Mouse (Mus musculus): Measurements from ENCODE around the gene Grm8.

GRCm38 (mm10) chr6:27967037-27967436, 167.9 kb downstream of the Grm8 start:
- TF ChIP-seq CHD2 (IDR thresholded peaks at IDR 0.05; ENCODE audit: low read depth, low read length): no peak
- TF ChIP-seq MAFK (IDR thresholded peaks at IDR 0.05; ENCODE audit: insufficient read depth, low read depth, low read length): no peak
- TF ChIP-seq ZNF384 (IDR thresholded peaks at IDR 0.05; ENCODE audit: low read depth, low read length): no peak
- TF ChIP-seq HCFC1 (IDR thresholded peaks at IDR 0.05; ENCODE audit: borderline replicate concordance, insufficient read depth, low read length): no peak
- TF ChIP-seq ZC3H11A (IDR thresholded peaks at IDR 0.05; ENCODE audit: borderline replicate concordance, low read depth, low read length): no peak

Data from ES-E14 (cell line).